Mouse (Mus musculus): ENCODE results near the gene Slc1a4.

The Slc1a4 gene

GRCm38 (mm10) chr11:20325073-20325694 is 7.3 kb downstream of the Slc1a4 start:
- no peak for DNase-seq (ENCODE audit: low spot score)

DNA sequence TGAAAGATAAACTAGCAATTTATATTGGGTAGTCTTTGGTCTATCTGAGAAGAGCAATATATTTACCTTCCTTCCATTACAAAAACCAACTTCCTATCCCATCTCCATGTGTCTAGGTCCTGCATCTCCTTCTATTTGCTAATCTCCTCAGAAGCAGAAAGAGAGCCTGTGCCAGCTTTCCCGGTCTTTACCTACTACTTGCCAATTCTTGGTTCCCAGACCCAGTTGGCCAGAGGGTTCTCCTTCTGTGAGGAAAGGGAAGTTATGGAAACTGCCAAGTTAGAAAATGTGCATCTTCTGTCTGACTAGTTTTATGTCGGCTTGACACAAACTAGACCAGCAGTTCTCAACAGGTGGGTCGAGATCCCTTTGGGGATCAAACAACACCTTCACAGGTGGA is 8.5 kb downstream of the Slc1a4 start:
- no peak for DNase-seq (ENCODE audit: low spot score)

- no peak for DNase-seq (ENCODE audit: low spot score)
Observed at GRCm38 (mm10) chr11:20322366-20322765, 10.1 kb downstream of the Slc1a4 start.

DNA sequence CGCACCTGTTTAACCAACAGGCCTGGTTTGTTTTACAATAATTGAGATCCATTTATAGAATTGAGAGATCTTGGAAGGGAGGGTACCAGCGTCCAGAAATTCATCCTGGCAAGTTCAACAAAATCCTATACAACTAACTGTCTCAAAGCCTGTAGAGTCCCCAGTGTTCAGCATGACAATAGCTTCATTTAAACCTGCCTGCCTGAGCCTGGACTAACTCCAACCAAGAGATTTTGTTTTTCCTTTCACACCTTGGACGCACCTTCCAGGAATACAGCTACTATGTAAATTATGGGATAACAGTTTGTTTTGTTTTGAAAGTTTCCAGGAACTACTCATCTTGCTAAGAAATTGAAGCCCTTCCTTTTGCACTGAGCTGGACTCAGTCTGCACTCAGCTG is 11.9 kb downstream of the Slc1a4 start:
- DNase-seq (ENCODE audit: low spot score): no peak

DNA sequence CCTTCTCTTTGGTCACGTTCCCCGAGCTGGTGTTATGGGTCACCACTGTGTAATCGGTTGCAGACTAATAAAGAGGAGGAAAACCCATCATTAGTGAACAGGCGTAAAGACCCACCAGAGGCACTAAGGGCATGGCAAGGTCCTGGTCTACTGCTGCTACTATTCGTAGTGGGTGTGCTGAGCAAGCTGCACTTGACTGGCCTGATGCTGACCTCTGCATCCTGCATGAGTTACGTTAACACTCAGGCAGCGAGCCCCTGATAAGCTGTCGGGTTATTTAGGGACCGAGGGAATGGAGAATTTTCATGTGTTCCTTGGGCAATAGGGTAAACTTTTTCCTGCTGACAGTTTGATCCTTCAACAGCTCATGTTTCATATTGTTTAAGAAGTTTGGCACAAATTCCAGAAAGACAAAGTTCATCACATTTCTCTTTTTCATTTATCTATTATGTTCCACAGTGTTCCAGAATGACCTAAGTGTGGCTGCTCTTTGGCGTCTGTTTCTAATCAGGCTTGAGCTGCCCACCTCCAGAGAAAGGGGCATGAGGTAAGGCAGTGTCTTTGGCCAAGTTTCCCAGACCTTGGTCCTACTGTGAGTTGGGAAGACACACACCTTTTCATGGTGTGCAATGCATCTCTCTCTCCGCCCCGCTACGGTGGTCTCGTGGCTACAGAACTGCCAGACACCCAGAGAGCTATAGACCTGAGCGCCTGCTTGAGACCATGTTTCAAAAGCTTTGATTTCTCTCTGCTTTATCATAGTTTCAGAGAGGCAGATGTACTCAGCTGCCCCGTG is 13.7 kb downstream of the Slc1a4 start:
- DNase-seq (ENCODE audit: low spot score): no peak

GRCm38 (mm10) chr11:20313576-20313975 is 18.9 kb downstream of the Slc1a4 start:
- DNase-seq (ENCODE audit: low spot score): no peak

- no peak for DNase-seq (ENCODE audit: low spot score)
Observed at GRCm38 (mm10) chr11:20309044-20309443, 23.5 kb downstream of the Slc1a4 start.

DNA sequence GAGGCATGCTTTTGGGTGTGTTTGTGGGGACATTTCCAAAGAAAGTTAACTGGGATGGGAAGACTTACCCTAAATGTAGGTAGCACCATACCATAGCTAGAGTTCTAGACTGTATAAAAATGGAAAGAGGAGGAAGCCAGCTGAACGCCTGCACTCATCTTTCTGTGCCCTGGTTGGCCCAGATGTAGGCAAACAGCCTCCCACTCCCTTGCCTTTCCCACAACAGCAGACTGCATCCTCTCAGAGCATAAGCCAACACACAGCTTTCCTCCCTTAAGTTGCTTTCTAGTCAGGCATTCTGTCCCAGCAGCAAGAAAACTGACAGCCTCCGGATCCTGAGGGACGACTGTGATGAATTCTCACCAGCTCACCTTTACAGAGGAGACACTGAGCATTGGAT is 25.1 kb downstream of the Slc1a4 start:
- no peak for DNase-seq (ENCODE audit: low spot score)

DNA sequence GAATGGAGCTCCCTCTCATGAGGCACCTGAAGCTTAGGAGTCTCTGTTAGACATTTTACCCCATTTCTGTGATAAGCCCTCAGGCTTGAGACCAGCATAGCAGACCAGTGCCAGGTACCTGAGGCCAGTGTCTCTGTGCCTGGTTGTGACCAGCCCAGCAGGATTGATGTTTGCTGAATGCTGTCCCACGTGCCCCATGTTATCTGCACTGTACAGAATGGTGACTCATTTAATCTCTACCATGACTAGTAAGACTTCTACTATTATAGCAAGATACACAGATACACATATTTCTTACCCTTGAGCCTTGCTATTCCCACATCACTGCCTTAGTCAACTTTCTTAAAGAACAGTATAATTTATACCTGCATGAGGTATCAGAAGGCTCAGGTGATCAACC is 26.9 kb downstream of the Slc1a4 start:
- no peak for DNase-seq (ENCODE audit: low spot score)

DNA sequence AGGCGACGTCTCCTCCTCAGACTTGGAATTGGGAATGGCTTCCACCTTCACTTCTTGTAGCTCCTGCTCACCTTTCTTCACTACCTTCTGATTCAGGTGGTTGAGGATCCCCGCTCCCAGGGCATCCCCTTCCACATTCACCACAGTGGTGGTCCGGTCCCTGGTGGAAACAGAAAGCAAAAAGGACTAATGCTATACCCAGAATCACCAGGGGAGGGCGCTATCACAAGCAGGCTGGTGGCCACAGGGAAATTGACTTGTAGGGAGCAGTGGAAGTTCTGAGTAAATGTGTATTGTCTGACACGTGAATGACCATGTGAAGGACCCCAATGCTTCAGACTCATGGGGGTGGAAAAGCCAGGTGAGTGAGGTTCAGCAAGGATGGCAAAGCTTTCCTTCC is 28.2 kb downstream of the Slc1a4 start:
- DNase-seq (ENCODE audit: low spot score): no peak

DNA sequence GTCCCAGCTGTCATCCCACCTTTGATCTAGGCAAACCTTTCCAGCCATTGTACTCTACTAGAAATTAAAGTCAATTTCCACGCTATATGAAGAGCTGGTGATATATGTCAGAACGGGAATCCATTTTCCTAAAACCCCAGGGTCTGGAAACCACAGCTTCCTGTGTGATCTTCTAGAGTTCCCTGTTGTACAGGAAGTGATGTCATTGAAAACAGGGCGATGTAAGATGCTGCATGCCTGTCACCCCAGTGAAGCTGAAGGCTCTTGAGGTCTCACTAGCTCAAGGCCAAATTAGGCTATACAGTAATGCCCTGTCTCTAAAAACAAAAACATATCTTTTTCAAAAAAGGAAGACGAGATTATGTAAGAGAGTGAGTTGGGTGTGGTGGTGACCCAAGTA is 31.2 kb downstream of the Slc1a4 start:
- DNase-seq (ENCODE audit: low spot score): no peak

DNA sequence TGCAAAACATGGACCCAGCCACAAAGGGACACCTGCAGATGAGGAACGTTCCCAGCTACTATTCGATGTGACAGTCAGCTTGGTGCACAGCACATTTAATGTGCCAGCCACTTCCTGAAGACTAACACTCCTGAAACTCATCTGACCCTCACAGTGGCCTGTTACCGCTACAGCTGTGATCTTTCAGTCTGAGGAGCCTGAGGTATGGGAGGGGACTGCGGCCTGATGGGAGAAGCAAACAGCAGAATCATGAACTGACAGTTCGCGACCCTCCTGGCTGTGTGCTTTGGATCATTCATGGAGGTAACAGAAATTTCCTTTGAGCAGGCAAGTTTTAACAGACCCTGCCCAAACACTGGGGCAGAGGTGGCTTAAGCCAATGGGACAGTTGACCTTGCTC is 31.7 kb downstream of the Slc1a4 start:
- DNase-seq (ENCODE audit: low spot score): no peak

DNA sequence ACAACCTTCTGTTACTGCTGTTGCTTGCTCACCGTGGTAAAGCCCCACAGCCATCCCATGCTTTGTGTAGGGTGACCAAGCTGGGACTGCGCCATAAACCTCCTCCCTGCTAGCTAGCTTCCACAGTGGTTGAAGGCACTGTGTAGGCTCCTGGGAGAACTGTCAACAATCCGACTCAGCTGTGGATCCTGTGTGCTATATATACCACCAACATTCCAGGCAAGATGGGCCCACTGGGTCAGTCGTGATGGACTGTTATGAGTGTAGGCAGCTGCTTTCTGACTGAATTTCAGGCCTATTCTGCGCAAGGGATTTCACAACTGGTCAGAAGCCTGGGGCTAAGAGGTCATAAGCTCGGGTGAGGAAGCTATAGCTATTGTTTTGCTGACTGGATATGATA is 32.6 kb downstream of the Slc1a4 start:
- no peak for DNase-seq (ENCODE audit: low spot score)

DNA sequence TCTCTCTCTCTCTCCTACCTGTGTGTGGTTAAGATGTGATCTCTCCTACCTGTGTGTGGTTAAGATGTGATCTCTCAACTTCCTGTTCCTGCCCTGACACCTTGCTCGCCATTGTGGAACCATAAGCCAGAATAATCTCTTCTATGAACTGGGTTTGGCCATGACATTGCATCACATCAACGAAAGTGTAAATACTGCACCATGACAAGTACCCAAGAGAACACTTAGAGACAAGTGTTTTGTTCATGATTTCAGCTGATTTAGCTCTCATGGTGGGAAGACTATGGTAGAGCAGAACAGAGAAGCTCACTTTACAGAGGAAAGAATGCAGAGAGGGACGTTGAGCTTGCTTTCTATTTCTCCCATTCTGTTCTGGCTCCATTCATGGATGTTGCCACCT is 48.0 kb downstream of the Slc1a4 start:
- no peak for DNase-seq (ENCODE audit: low spot score)

GRCm38 (mm10) chr11:20282601-20283219 is 49.8 kb downstream of the Slc1a4 start:
- no peak for DNase-seq (ENCODE audit: low spot score)

GRCm38 (mm10) chr11:20280982-20281381 is 51.5 kb downstream of the Slc1a4 start:
- DNase-seq (ENCODE audit: low spot score): peak; percentile 37

- no peak for DNase-seq (ENCODE audit: low spot score)
Observed at GRCm38 (mm10) chr11:20278702-20279101, 53.8 kb downstream of the Slc1a4 start.

DNA sequence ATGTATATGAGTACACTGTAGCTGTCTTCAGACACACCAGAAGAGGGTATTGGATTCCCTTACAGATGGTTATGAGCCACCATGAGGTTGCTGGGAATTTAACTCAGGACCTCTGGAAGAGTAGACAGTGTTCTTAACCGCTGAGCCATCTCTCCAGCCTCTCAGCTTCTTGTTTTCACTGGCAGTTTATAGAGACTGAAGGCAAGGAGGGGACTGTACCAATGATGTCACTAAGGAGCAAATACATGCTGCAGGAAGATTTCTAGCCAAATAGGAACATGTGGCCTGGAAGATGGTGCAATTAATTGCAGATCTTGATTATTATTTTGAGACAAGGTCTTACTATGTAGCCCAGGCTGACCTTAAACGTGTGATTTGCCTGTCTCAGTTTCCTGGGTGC is 55.4 kb downstream of the Slc1a4 start:
- DNase-seq (ENCODE audit: low spot score): no peak

DNA sequence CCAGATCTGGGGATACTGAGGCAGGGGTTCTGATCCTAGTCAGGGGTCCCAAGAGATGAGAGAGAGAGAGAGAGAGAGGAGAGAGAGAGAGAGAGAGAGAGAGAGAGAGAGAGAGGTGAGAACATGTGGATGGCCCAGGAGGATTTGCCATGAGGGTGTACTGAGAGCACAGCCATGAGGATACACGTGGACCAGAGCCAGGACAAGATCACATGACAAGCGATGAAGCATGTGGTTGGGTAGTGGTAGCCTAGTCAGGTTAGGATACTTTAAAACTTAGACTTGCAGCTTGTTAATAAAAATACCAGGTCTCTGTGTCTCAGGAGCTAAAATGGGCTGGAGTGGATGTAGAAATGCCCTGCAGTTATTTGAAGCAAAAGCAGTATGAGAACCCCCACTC is 56.5 kb downstream of the Slc1a4 start:
- DNase-seq (ENCODE audit: low spot score): no peak

DNA sequence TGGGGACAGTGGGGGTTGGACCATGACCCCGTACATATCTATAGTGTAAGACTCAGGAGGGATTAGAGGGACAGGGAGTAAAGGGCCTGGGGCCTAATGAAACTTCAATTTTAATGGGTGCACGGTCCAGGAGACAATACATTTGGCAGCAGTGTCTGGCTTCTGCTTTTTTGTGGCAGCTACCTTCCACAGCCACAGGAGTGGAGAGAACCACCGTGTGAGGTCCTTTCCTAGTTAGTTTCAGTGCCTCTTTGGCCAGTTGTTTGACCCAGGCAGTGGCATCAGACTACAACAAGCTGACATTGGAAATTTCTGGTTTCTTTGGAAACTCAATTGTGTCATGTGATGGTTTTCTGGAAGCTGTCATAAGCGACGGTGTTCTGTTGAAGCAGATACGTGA is 62.6 kb downstream of the Slc1a4 start:
- no peak for DNase-seq (ENCODE audit: low spot score)

DNA sequence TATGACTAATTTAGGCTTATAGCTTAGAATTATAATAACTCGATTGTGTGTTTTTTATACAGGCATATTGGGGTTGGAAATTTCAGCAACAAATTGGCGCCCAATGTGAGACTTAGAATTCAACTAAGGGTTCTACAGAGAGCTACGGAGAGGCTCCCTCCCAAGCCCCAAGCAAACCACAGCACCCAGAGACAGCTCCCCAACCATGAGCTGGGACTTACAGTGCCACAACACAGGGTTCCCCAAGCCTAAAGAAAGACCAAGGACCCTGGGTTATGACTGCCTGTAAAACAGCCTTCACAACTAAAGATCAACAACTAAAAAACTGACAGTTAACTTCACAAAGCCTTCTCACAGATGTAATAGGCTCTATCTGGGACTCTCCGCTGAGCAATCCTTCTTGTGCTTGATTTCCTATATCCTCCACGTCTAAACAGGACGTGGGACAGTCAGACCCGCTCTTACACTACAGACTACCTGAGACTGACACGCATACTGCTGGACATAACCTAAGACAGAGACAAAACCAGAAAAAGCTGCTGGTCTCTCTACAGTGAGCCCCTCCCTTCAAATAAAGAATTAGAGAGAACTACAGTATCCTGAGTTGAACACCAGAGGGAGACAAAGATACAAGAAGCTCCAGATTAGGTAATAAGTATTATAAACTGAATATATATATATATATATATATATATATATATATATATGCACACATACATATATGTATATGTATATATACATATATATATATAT is 69.7 kb downstream of the Slc1a4 start:
- DNase-seq (ENCODE audit: low spot score): no peak

GRCm38 (mm10) chr11:20254791-20255190 is 77.7 kb downstream of the Slc1a4 start:
- no peak for DNase-seq (ENCODE audit: low spot score)

- DNase-seq (ENCODE audit: low spot score): no peak
Observed at GRCm38 (mm10) chr11:20253088-20253487, 79.4 kb downstream of the Slc1a4 start.
